Mouse (Mus musculus) megakaryocyte, embryonic 14.5 days (primary cell): ENCODE results near the gene Maml3. TPM values are rescaled to one million over a fixed set of nuclear protein-coding genes. Genes with fewer than 3 reads are reported as not detected.

Experiments
- H3K27me3 ChIP-seq: replicated peaks from 2 replicates; pipeline ENCODE3; 2012; ENCODE audit warnings: inconsistent platforms
- H3K36me3 ChIP-seq: replicated peaks from 2 replicates; pipeline ENCODE3; 2012; ENCODE audit warnings: low read length, inconsistent platforms, mixed read lengths
- H3K4me1 ChIP-seq: 2 replicates; pipeline ENCODE4 v1.6.1; 2012; ENCODE audit warnings: inconsistent platforms
- H3K4me3 ChIP-seq: replicated peaks from 2 replicates; pipeline ENCODE3; 2012; ENCODE audit warnings: moderate library complexity, mild to moderate bottlenecking, inconsistent platforms
- H3K9me3 ChIP-seq: 2 replicates; pipeline ENCODE4 v1.6.1; 2012; ENCODE audit warnings: inconsistent platforms
- FLI1 ChIP-seq: IDR thresholded peaks from 2 replicates; pipeline ENCODE4 v1.6.1; 2012; ENCODE audit warnings: low read length, inconsistent platforms, mixed read lengths
- GATA1 ChIP-seq: IDR thresholded peaks from 3 replicates; pipeline ENCODE4 v1.6.1; 2012; ENCODE audit warnings: mixed read lengths, low read length, inconsistent platforms, borderline replicate concordance
- polyA plus RNA-seq: library from polyadenylated mRNA; stranded (reverse); fragments of >175 nt; gene quantifications from 2 replicates; pipeline ENCODE4 v1.2.3, GENCODE M21; 2012; ENCODE audit warnings: low replicate concordance; ENCODE audit not compliant: insufficient read depth

Maml3 gene
- polyA plus RNA-seq, 1 experiment, result 2.4 TPM

DNA sequence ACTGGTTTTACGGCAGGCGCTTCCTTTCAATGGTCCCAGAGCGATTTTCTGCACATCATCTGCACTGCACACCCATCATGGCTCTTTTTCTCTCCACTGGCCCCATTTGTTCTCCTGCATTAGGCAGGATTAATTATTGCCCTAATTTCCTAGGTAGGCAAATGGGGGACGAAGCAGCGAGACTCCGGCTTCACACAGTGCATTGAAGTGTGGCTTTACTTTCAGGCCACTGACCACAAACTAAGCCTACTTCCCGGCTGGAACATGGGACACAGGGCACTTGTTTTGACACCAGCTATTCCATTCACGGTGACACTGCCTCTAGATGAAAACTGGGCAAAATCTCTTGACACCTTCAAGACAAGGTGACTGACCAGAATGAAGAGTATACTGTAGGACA is 358.1 kb downstream of the Maml3 start:
- Histone ChIP-seq H3K27me3 (no peaks in the 10 kb centered on the region), H3K36me3 (peaks cover 82% of the 10 kb centered on the region), H3K4me3 (no peak overlapping the region), H3K4me1 (peaks cover 92% of the 10 kb centered on the region), H3K9me3 (peaks cover 6% of the 10 kb centered on the region; the same call in 1 of the 2 replicates)
- TF ChIP-seq FLI1 (no peak), GATA1 (no peak)

DNA sequence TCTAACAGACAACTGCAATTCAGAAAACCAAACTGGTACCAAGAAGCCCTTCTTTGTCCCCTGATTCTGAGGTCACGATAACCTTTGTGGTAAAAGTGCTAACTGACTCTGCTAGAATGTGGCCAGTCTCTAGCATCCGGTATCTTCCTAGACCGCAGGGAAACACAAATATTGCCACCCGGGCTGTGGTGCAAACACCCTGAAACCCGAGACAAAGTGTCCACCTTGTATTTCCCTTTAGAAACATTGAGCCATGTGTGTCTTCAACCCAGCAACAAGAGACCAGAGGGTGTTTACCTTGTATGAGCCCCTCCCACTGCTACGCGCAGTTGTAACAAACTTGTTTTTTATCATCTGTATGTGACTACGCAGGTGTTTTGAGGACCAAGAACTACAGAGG is 359.7 kb downstream of the Maml3 start:
- H3K9me3 ChIP-seq, result peaks cover 6% of the 10 kb centered on the region; the same call in 1 of the 2 replicates
- TF ChIP-seq FLI1 (no peak), GATA1 (no peak)
- H3K4me3 ChIP-seq, result peak overlapping the region; percentile 12
- peaks cover 92% of the 10 kb centered on the region for H3K4me1 ChIP-seq
- no peaks in the 10 kb centered on the region for H3K27me3 ChIP-seq
- H3K36me3 ChIP-seq, result peaks cover 82% of the 10 kb centered on the region

DNA sequence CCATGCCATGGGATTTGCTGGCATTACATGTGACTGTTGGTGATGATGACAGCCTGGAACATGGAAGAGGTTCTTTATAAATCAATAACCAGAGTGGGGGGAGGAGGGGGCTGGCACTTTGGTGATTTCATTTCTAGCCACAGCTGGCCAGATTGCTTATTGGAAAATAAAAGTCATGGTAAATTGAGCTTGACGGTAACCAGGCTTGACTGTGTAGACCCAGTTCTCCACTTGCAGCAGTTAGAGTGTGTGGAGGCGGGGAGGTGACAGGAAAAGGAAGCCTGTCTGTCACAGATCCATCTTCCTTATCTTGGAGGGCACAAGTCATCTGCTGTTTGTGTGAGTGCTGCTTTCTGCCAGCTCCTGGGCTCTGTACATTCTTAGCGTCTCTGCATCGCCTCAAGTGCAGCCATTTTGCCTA is 360.5 kb downstream of the Maml3 start:
- Histone ChIP-seq H3K9me3 (peaks cover 6% of the 10 kb centered on the region; the same call in 1 of the 2 replicates), H3K36me3 (peaks cover 77% of the 10 kb centered on the region), H3K27me3 (no peaks in the 10 kb centered on the region), H3K4me1 (peaks cover 92% of the 10 kb centered on the region), H3K4me3 (peak overlapping the region; percentile 83)
- TF ChIP-seq GATA1 (peak; percentile 86; the same call in 1 of the 3 replicates), FLI1 (no peak)

DNA sequence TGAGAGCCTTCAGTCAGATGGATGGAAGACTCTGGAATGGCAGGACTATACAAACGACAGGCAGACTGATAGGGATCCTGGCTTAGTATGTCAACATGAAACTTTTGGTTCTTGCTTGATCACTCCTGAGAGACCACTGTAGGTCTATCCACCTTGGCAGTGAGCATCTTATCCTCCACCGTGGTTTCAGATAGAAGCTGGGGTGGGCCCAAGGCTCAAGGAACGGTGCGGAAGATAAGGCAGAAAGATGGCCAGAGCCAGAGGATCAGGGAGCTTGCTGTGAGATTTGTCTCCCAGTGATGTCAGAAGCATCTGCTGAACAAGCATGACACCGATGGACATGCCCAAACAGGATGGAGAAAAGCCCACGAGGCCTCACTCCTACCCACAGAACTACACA is 362.5 kb downstream of the Maml3 start:
- H3K27me3 ChIP-seq, result no peaks in the 10 kb centered on the region
- peaks cover 94% of the 10 kb centered on the region for H3K4me1 ChIP-seq
- peaks cover 67% of the 10 kb centered on the region for H3K36me3 ChIP-seq
- peak overlapping the region; percentile 50 for H3K4me3 ChIP-seq
- H3K9me3 ChIP-seq, result no peaks in the 10 kb centered on the region
- TF ChIP-seq FLI1, result no peak
- no peak for TF ChIP-seq GATA1

DNA sequence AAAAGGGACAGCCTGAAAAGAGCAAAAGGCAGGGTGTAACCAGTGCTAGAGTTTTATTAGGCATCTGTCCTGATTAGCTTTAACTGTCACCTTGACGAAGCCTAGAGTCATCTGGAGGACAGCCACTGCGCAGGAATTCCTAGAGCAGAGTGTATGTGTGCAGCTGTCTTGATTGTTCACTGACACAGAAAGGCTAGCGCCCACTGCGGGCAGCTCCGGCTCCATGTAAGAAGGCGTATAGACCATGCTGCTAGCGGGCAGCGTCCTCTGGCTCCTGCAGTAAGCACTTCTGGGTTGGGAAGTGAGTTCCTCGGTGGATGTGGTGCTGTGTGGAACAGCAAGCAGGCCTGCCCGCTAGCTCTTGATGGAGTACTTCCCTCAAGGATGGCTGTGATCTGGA is 363.1 kb downstream of the Maml3 start:
- H3K36me3 ChIP-seq, result peaks cover 65% of the 10 kb centered on the region
- H3K4me3 ChIP-seq, result peak overlapping the region; percentile 23
- no peaks in the 10 kb centered on the region for H3K27me3 ChIP-seq
- TF ChIP-seq FLI1 (no peak), GATA1 (no peak)
- H3K4me1 ChIP-seq, result peaks cover 94% of the 10 kb centered on the region
- no peaks in the 10 kb centered on the region for H3K9me3 ChIP-seq

DNA sequence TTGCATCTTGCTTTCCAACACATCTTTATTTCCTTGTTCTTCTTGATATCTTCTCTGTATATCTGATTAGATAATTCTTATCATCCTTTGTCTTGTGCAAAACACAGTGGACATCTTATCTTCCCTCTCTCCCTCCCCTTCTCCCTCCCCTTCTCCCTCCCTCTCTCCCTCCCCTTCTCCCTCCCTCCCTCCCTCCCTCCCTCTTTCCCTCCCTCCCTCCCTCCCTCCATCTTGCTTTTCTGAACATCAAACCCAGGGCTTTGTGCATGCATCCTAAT is 365.1 kb downstream of the Maml3 start:
- no peaks in the 10 kb centered on the region for H3K27me3 ChIP-seq
- peaks cover 72% of the 10 kb centered on the region for H3K36me3 ChIP-seq
- H3K4me1 ChIP-seq, result peaks cover 100% of the 10 kb centered on the region
- TF ChIP-seq GATA1 (no peak), FLI1 (no peak)
- no peak overlapping the region for H3K4me3 ChIP-seq
- no peaks in the 10 kb centered on the region for H3K9me3 ChIP-seq

DNA sequence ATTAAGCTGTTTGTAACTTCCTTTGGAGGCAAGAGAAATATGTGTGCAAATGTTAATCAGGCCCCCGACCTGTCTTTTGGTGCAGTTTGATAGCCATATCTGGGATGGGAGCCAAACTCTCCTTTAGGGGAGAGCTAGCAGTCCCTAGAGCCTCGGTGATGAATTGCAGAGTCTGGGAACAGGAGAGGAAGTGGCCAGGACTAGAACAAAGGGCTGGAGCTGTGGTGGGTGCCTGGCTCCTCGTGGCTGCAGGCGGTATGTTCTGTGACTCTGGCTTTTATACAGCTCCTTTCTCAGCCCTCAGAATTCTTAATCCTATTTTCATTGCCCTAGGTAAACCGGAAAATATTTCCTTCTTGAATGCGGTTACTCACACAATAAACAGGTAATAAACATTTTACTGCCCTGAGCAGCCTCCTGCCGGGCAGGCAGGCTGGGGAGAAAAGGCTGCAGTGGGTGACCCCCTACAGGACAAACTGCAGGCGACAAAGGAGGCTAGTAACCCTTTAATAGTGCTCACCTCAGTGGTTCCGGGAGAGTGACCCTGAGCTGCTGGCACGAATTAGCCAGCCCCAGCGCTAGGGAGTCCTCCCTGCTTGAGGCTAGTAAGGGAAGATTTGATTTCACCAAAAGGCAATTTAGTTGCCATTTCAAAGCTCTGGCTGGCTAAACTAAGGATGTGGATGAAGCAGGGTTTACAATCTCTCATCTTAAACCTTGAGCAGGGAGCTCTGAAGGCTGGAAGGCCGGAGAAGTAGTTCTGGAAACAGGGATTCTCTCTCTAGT is 365.6 kb downstream of the Maml3 start:
- Histone ChIP-seq H3K4me1 (peaks cover 100% of the 10 kb centered on the region), H3K4me3 (peak overlapping the region; percentile 59), H3K9me3 (no peaks in the 10 kb centered on the region), H3K27me3 (no peaks in the 10 kb centered on the region), H3K36me3 (peaks cover 78% of the 10 kb centered on the region)
- no peak for TF ChIP-seq GATA1

DNA sequence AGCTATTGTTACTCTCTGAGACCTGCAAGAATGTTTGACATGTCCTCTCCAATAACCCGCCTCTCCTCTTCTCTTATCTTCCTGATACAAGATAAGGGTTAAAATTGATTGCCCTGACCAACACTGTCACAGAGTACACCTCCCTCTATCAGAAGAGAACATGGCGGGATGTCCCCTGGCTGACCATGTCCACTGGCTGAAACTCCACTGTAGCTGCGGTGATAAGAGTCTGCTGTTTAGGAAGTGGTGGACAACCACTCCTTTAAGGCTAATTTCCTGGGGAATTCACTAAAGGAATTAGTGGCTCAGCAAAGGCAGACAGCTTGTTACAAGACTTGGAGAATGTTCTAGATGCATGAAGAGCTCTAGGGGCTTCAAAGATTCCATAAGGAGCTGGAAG is 371.2 kb downstream of the Maml3 start:
- H3K4me3 ChIP-seq, result peak overlapping the region; percentile 88
- no peaks in the 10 kb centered on the region for H3K9me3 ChIP-seq
- TF ChIP-seq GATA1 (peak; percentile 61; the same call in 1 of the 3 replicates), FLI1 (no peak)
- H3K27me3 ChIP-seq, result no peaks in the 10 kb centered on the region
- H3K4me1 ChIP-seq, result peaks cover 100% of the 10 kb centered on the region
- peaks cover 52% of the 10 kb centered on the region for H3K36me3 ChIP-seq

DNA sequence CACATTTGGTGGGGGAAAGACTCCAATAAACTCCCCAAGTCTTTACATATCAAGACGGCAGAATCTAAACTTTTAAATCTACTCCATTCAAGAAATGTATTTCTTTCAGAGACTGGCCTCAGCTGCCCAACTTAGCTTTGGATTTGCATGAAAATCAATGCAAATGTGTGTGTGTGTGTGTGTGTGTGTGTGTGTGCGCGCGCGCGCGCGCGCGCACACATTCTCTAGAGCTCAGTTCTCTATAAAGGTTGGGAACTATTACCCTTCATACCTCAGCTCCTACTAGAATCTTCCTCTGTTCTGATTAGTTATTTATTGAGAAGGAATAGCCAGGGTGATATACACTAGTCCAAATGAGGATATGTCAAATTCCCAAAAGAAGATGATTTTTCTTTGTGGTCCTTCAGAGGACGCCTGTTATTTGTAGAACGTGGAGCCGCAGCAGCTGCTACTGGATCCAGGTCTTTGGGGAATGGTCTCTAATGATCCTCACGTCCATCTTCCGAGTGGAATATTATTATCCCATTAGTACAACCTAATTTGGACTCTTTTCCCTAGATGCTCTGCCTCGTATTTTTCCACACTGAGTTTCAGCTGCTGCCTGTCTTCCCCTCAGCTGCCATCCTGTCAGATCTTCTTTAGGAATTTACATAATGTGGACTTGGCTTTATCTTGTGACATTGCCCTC is 372.8 kb downstream of the Maml3 start:
- Histone ChIP-seq H3K36me3 (peaks cover 41% of the 10 kb centered on the region), H3K9me3 (no peaks in the 10 kb centered on the region), H3K4me3 (no peak overlapping the region), H3K27me3 (no peaks in the 10 kb centered on the region), H3K4me1 (peaks cover 100% of the 10 kb centered on the region)
- TF ChIP-seq GATA1 (no peak), FLI1 (no peak)

DNA sequence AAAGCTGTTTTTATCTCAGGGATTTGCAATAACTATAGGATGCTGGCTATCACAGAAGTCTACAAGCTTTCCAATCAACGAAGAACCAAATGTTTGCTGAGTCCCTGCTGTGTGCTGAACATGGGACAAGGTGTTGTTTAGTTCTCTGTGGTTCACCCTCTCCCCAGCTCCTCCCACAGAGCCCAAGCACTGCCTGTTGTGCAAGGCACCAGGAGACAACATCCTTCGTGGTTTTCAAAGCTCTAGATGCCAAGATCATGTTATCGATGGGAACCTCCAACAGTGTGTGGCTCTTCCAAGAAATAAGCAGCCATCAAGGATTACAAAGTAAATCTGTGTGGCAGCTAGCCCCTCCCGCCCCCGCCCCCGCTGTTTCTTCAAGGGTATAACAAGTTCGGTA is 374.2 kb downstream of the Maml3 start:
- no peaks in the 10 kb centered on the region for H3K9me3 ChIP-seq
- peaks cover 100% of the 10 kb centered on the region for H3K4me1 ChIP-seq
- no peaks in the 10 kb centered on the region for H3K27me3 ChIP-seq
- TF ChIP-seq GATA1 (no peak), FLI1 (no peak)
- H3K4me3 ChIP-seq, result no peak overlapping the region
- peaks cover 37% of the 10 kb centered on the region for H3K36me3 ChIP-seq
